ENCODE assay signal across 18 mouse cellular contexts in genomic region chr9:96460117-96460865, GRCm38 (mm10). TPM values are rescaled to one million over a fixed set of nuclear protein-coding genes. Genes with fewer than 3 reads are reported as not detected.
DNase-seq lines count a peak whose midpoint lies in the region; ATAC-seq and TF ChIP-seq lines count a peak whose summit lies in the region.
"Had no signal": no experiment of that assay in that cellular context is flagged by ENCODE, and none has a peak within 500 bp of the region (broad histone marks: within the 10 kb centered on the region; RNA-seq: fewer than 3 reads in every experiment).

No protein-coding gene starts in this region.

- H3K9me3 ChIP-seq in forebrain, embryonic 13.5 days (replicated peaks): 0 out of 2 replicates have a peak, but pooled peaks cover 5% of the 10 kb centered on the region
- H3K9me3 ChIP-seq in hindbrain, postnatal 0 days (ENCODE audit: low read length): no peaks in the 10 kb centered on the region

- H3K27ac ChIP-seq in forebrain, embryonic 13.5 days: peak overlapping the region; percentile 70
- peak overlapping the region; percentile 20; the same call in 1 of the 2 replicates for H3K27ac ChIP-seq in hindbrain, postnatal 0 days
- H3K27ac ChIP-seq: embryonic facial prominence, embryonic 15.5 days; liver, embryonic 15.5 days had no signal

- TF ChIP-seq CTCF in hindbrain, postnatal 0 days (IDR thresholded peaks at IDR 0.05; ENCODE audit: low read depth): no peak

- no peak overlapping the region for H3K4me2 ChIP-seq in forebrain, embryonic 13.5 days
- no peak overlapping the region for H3K4me2 ChIP-seq in hindbrain, postnatal 0 days (ENCODE audit: low read depth, low read length)
- H3K4me2 ChIP-seq: embryonic facial prominence, embryonic 15.5 days; liver, embryonic 15.5 days had no signal

- H3K4me3 ChIP-seq in forebrain, embryonic 13.5 days: no peak overlapping the region
- H3K4me3 ChIP-seq in hindbrain, postnatal 0 days (ENCODE audit: low read length): no peak overlapping the region
- H3K4me3 ChIP-seq: embryonic facial prominence, embryonic 15.5 days; liver, embryonic 15.5 days had no signal

- peaks cover 13% of the 10 kb centered on the region; the same call in 1 of the 2 replicates for H3K36me3 ChIP-seq in forebrain, embryonic 13.5 days (ENCODE audit: poor library complexity, severe bottlenecking)
- H3K36me3 ChIP-seq in hindbrain, postnatal 0 days (ENCODE audit: insufficient read depth, low read length): no peaks in the 10 kb centered on the region

- 10% methylated on average over 10 of the region's 10 CpGs for WGBS in forebrain, embryonic 13.5 days
- 67% methylated on average over 10 of the region's 10 CpGs for WGBS in hindbrain, postnatal 0 days

- no peak overlapping the region for H3K9ac ChIP-seq in forebrain, embryonic 13.5 days
- no peak overlapping the region for H3K9ac ChIP-seq in hindbrain, postnatal 0 days (replicated peaks; ENCODE audit: low read length)
- H3K9ac ChIP-seq: embryonic facial prominence, embryonic 15.5 days; liver, embryonic 15.5 days had no signal

- peak; percentile 58 for DNase-seq in lung, postnatal 10 days
- DNase-seq in lung, postnatal 25 days (ENCODE audit: low spot score): no peak
- DNase-seq in hindbrain, postnatal 0 days (ENCODE audit: low spot score): peak; percentile 29
- DNase-seq in retina, postnatal 1 day: peak; percentile 55
- no peak for DNase-seq in frontal cortex, adult 2 months (ENCODE audit: extremely low spot score in 1 of 2, low spot score in 1 of 2)
- no peak for DNase-seq in heart, adult 11 months
- DNase-seq: adrenal gland, postnatal 14 days; cerebellum, postnatal 14 days; embryo, embryonic 11 days; gastrocnemius, postnatal 14 days; kidney, adult 9 months; kidney, postnatal 4 days; lung, postnatal 14 days; right cerebral cortex, postnatal 4 days; thymus, postnatal 25 days had no signal

- ATAC-seq in forebrain, embryonic 13.5 days: no peak
- ATAC-seq in hindbrain, postnatal 0 days: no peak

- H3K4me1 ChIP-seq in forebrain, embryonic 13.5 days: peaks cover 13% of the 10 kb centered on the region; the same call in 1 of the 2 replicates
- H3K4me1 ChIP-seq in hindbrain, postnatal 0 days (ENCODE audit: insufficient read depth, low read length): no peaks in the 10 kb centered on the region
- H3K4me1 ChIP-seq: liver, embryonic 15.5 days had no signal

- no peaks in the 10 kb centered on the region for H3K27me3 ChIP-seq in forebrain, embryonic 13.5 days
- H3K27me3 ChIP-seq in hindbrain, postnatal 0 days (ENCODE audit: insufficient read depth, low read length): no peaks in the 10 kb centered on the region
- H3K27me3 ChIP-seq: embryonic facial prominence, embryonic 15.5 days; liver, embryonic 15.5 days had no signal

RNA-seq across cellular contexts. Expression of gene Rnf7, which starts 18.2 kb away (rescaled TPM):
- polyA plus RNA-seq in forebrain, embryonic 13.5 days (2015; fragmentation: Nextera tagmentation; extraction: Ambion mirVana): 235 and 239 TPM in 2 replicates
- total RNA-seq in hindbrain, postnatal 0 days (2014; rRNA removed): 273 and 312 TPM in 2 replicates
- polyA plus RNA-seq in hindbrain, postnatal 0 days (2015; fragmentation: Nextera tagmentation; extraction: Ambion mirVana): 231 and 241 TPM in 2 replicates
- polyA plus RNA-seq in frontal cortex, adult 2 months (2012; rRNA removed): 161 and 181 TPM in 2 replicates

Comparison
In these comparisons a context has a peak if more than half of its experiments do, and no peak if none do; other contexts are left out.
1. DNase-seq: peak in lung, postnatal 10 days (single experiment), hindbrain, postnatal 0 days (single experiment) and retina, postnatal 1 day (single experiment); none in lung, postnatal 25 days (single experiment), frontal cortex, adult 2 months (0 of 2) and heart, adult 11 months (single experiment).